9 mouse cellular contexts compared by ENCODE assay signal in the genomic region with DNA sequence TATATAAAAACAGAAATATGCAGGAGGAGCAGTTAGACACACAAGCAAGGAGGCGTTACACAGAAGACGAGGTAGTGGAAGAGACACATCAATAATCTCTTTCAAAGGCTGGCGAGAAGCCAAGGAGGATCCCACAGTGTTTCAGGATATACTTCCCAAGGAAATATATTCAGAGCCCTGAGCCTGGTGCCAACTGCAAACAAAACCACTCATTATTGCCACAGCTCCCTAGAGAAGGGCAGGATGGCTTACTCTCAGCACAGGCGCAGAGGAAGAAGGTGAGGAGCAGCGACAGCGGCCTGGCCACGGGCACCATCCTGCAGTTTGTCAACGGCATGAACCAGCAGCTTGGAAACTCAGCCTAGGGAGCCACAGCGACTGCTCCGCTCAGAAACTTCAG.
DNase-seq lines count a peak whose midpoint lies in the region; ATAC-seq lines count a peak whose summit lies in the region.
"Had no signal": no experiment of that assay in that cellular context is flagged by ENCODE, and none has a peak within 500 bp of the region (broad histone marks: within the 10 kb centered on the region; RNA-seq: fewer than 3 reads in every experiment).

No protein-coding gene starts in this region.

- no peaks in the 10 kb centered on the region for H3K9me3 ChIP-seq in hindbrain, embryonic 12.5 days (replicated peaks)
- H3K9me3 ChIP-seq in hindbrain, embryonic 10.5 days, result no peaks in the 10 kb centered on the region
- H3K9me3 ChIP-seq in hindbrain, embryonic 15.5 days, result no peaks in the 10 kb centered on the region

- no peak overlapping the region for H3K4me2 ChIP-seq in hindbrain, embryonic 12.5 days (replicated peaks)
- no peak overlapping the region for H3K4me2 ChIP-seq in hindbrain, embryonic 15.5 days

- H3K27me3 ChIP-seq in hindbrain, embryonic 12.5 days, result no peaks in the 10 kb centered on the region
- H3K27me3 ChIP-seq in hindbrain, embryonic 10.5 days (ENCODE audit: insufficient read depth, poor library complexity, severe bottlenecking), result no peaks in the 10 kb centered on the region
- no peaks in the 10 kb centered on the region for H3K27me3 ChIP-seq in hindbrain, embryonic 15.5 days

- 57% methylated on average over 10 of the region's 10 CpGs for WGBS in hindbrain, embryonic 12.5 days
- WGBS in hindbrain, embryonic 10.5 days, result 88% methylated on average over 10 of the region's 10 CpGs
- 27% methylated on average over 10 of the region's 10 CpGs for WGBS in hindbrain, embryonic 15.5 days

- ATAC-seq in hindbrain, embryonic 12.5 days (ENCODE audit: low FRiP score), result peak; percentile 60; the same call in 1 of the 2 replicates
- ATAC-seq in hindbrain, embryonic 15.5 days (ENCODE audit: low FRiP score, low read depth), result peak; percentile 64
- ATAC-seq: intestine, embryonic 16.5 days had no signal

- H3K4me1 ChIP-seq in hindbrain, embryonic 12.5 days, result peaks cover 19% of the 10 kb centered on the region
- H3K4me1 ChIP-seq in hindbrain, embryonic 10.5 days (replicated peaks), result peaks cover 10% of the 10 kb centered on the region
- H3K4me1 ChIP-seq in hindbrain, embryonic 15.5 days (replicated peaks), result peaks cover 34% of the 10 kb centered on the region

- H3K27ac ChIP-seq in hindbrain, embryonic 12.5 days, result peak overlapping the region; percentile 57
- H3K27ac ChIP-seq in hindbrain, embryonic 10.5 days, result no peak overlapping the region
- H3K27ac ChIP-seq in hindbrain, embryonic 15.5 days (replicated peaks), result peak overlapping the region; percentile 51; the same call in 1 of the 2 replicates

- DNase-seq in hindbrain, embryonic 10.5 days (ENCODE audit: low spot score), result no peak
- DNase-seq in retina, postnatal 1 day, result peak; percentile 57
- no peak for DNase-seq in retina, embryonic 14.5 days (ENCODE audit: low spot score)
- peak; percentile 19 for DNase-seq in right cerebral cortex, postnatal 14 days
- no peak for DNase-seq in spleen, adult 18-20 months
- DNase-seq in T-cell, adult 2 months (ENCODE audit: low spot score), result no peak

- H3K9ac ChIP-seq in hindbrain, embryonic 12.5 days, result no peak overlapping the region
- H3K9ac ChIP-seq in hindbrain, embryonic 15.5 days, result no peak overlapping the region

- H3K4me3 ChIP-seq in hindbrain, embryonic 12.5 days, result no peak overlapping the region
- H3K4me3 ChIP-seq in hindbrain, embryonic 10.5 days, result no peak overlapping the region
- H3K4me3 ChIP-seq in hindbrain, embryonic 15.5 days, result no peak overlapping the region

- H3K36me3 ChIP-seq in hindbrain, embryonic 12.5 days, result 0 out of 2 replicates have a peak, but pooled peaks cover 2% of the 10 kb centered on the region
- H3K36me3 ChIP-seq in hindbrain, embryonic 10.5 days, result no peaks in the 10 kb centered on the region
- H3K36me3 ChIP-seq in hindbrain, embryonic 15.5 days, result no peaks in the 10 kb centered on the region

Comparison
In these comparisons a context has a peak if more than half of its experiments do, and no peak if none do; other contexts are left out.
1. DNase-seq: peak in retina, postnatal 1 day (single experiment) and right cerebral cortex, postnatal 14 days (single experiment); none in hindbrain, embryonic 10.5 days (single experiment), retina, embryonic 14.5 days (single experiment), spleen, adult 18-20 months (0 of 2) and T-cell, adult 2 months (single experiment).